In the genomic region with DNA sequence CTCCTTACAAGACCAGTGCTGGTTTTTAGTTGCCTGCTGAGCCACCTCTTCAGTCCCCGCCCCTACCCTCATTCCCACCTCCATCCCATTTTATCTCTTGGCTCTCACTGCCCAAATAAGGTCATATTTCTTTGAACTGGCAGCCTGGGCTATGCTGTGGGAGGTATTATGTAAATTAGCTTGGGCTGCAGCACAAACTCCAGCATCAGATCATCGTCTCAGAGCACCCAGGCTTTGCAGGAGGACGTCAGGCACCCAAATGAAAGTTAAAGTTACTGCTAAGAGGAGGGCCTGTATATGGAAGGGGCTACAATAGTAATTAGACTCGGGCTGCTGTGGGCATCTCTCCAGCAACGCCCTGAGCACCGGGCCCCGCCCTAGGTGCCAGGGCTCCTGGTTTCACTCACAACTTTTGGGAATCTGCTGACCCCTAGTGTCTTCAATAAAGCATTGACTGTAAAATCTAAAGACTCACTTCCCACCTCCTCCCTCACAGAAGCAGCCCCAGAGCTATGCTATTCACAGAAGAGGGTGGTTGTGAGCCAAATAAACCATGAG, we compare ENCODE assay signal across 8 mouse cellular contexts.
DNase-seq lines count a peak whose midpoint lies in the region; ATAC-seq lines count a peak whose summit lies in the region.

No protein-coding gene starts in this region.

- H3K9ac ChIP-seq in embryonic facial prominence, embryonic 14.5 days (ENCODE audit: low read depth, low read length), result peak overlapping the region; percentile 37; the same call in 1 of the 2 replicates
- H3K9ac ChIP-seq in midbrain, embryonic 11.5 days (ENCODE audit: low read length), result peak overlapping the region; percentile 10; the same call in 1 of the 2 replicates
- no peak overlapping the region for H3K9ac ChIP-seq in stomach, embryonic 15.5 days

- ATAC-seq in embryonic facial prominence, embryonic 14.5 days (ENCODE audit: low read depth), result peak; percentile 85
- ATAC-seq in midbrain, embryonic 11.5 days (ENCODE audit: low FRiP score), result peak; percentile 86
- ATAC-seq in stomach, embryonic 15.5 days (ENCODE audit: insufficient read depth, low FRiP score, low read depth), result peak; percentile 63; the same call in 1 of the 2 replicates

- 4% methylated on average over 7 of the region's 7 CpGs for WGBS in embryonic facial prominence, embryonic 14.5 days
- WGBS in limb, embryonic 10.5 days, result 2% methylated on average over 7 of the region's 7 CpGs
- 5% methylated on average over 7 of the region's 7 CpGs for WGBS in midbrain, embryonic 11.5 days
- 6% methylated on average over 7 of the region's 7 CpGs for WGBS in stomach, embryonic 15.5 days

- peak; percentile 73 for DNase-seq in A20 (ENCODE audit: low read depth, low spot score)
- peak; percentile 53 for DNase-seq in adrenal gland, postnatal 25 days
- peak; percentile 78 for DNase-seq in embryonic facial prominence, embryonic 14.5 days (ENCODE audit: low spot score)
- DNase-seq in heart, adult 9 months (ENCODE audit: low spot score in 2 of 2), result peak; percentile 61 to 70
- peak; percentile 74 for DNase-seq in kidney, adult 8-10 months
- DNase-seq in limb, embryonic 10.5 days (ENCODE audit: low spot score), result peak; percentile 57
- peak; percentile 93 for DNase-seq in midbrain, embryonic 11.5 days (ENCODE audit: low spot score, missing footprints)

- peak overlapping the region; percentile 56 for H3K4me2 ChIP-seq in embryonic facial prominence, embryonic 14.5 days (ENCODE audit: low read depth, low read length)
- H3K4me2 ChIP-seq in midbrain, embryonic 11.5 days, result peak overlapping the region; percentile 39
- peak overlapping the region; percentile 47 for H3K4me2 ChIP-seq in stomach, embryonic 15.5 days

- H3K27me3 ChIP-seq in embryonic facial prominence, embryonic 14.5 days (replicated peaks; ENCODE audit: control insufficient read depth, insufficient read depth, low read length), result no peaks in the 10 kb centered on the region
- no peaks in the 10 kb centered on the region for H3K27me3 ChIP-seq in limb, embryonic 10.5 days (ENCODE audit: low read depth, poor library complexity, severe bottlenecking)
- no peaks in the 10 kb centered on the region for H3K27me3 ChIP-seq in midbrain, embryonic 11.5 days (ENCODE audit: control insufficient read depth, insufficient read depth, low read length)
- no peaks in the 10 kb centered on the region for H3K27me3 ChIP-seq in stomach, embryonic 15.5 days (replicated peaks)

- H3K4me1 ChIP-seq in embryonic facial prominence, embryonic 14.5 days (ENCODE audit: control insufficient read depth, insufficient read depth, low read length), result no peaks in the 10 kb centered on the region
- H3K4me1 ChIP-seq in limb, embryonic 10.5 days, result peaks cover 8% of the 10 kb centered on the region
- H3K4me1 ChIP-seq in midbrain, embryonic 11.5 days (ENCODE audit: control insufficient read depth, insufficient read depth, low read length), result 0 out of 2 replicates have a peak, but pooled peaks cover 2% of the 10 kb centered on the region
- no peaks in the 10 kb centered on the region for H3K4me1 ChIP-seq in stomach, embryonic 15.5 days

- H3K9me3 ChIP-seq in embryonic facial prominence, embryonic 14.5 days (ENCODE audit: control insufficient read depth, low read length), result no peaks in the 10 kb centered on the region
- H3K9me3 ChIP-seq in limb, embryonic 10.5 days (replicated peaks), result no peaks in the 10 kb centered on the region
- H3K9me3 ChIP-seq in midbrain, embryonic 11.5 days (ENCODE audit: control insufficient read depth, low read length), result no peaks in the 10 kb centered on the region
- H3K9me3 ChIP-seq in stomach, embryonic 15.5 days, result no peaks in the 10 kb centered on the region

- H3K4me3 ChIP-seq in embryonic facial prominence, embryonic 14.5 days (ENCODE audit: low read depth, low read length), result peak overlapping the region; percentile 31
- H3K4me3 ChIP-seq in limb, embryonic 10.5 days, result peak overlapping the region; percentile 38
- H3K4me3 ChIP-seq in midbrain, embryonic 11.5 days (ENCODE audit: low read depth, low read length), result peak overlapping the region; percentile 18; the same call in 1 of the 2 replicates
- peak overlapping the region; percentile 24 for H3K4me3 ChIP-seq in stomach, embryonic 15.5 days (replicated peaks)

- H3K36me3 ChIP-seq in embryonic facial prominence, embryonic 14.5 days (ENCODE audit: control insufficient read depth, insufficient read depth, low read length), result no peaks in the 10 kb centered on the region
- H3K36me3 ChIP-seq in limb, embryonic 10.5 days, result no peaks in the 10 kb centered on the region
- H3K36me3 ChIP-seq in midbrain, embryonic 11.5 days (ENCODE audit: control insufficient read depth, insufficient read depth, low read length), result no peaks in the 10 kb centered on the region
- H3K36me3 ChIP-seq in stomach, embryonic 15.5 days, result no peaks in the 10 kb centered on the region

- H3K27ac ChIP-seq in embryonic facial prominence, embryonic 14.5 days (replicated peaks; ENCODE audit: low read depth, low read length), result no peak overlapping the region
- 0 out of 2 replicates have a peak overlapping the region, but pooled peaks have one; percentile 31 for H3K27ac ChIP-seq in limb, embryonic 10.5 days
- no peak overlapping the region for H3K27ac ChIP-seq in midbrain, embryonic 11.5 days (ENCODE audit: low read depth, low read length)
- no peak overlapping the region for H3K27ac ChIP-seq in stomach, embryonic 15.5 days
